8 mouse cellular contexts compared by ENCODE assay signal in genomic region chrX:166661043-166661718, GRCm38 (mm10).
DNase-seq lines count a peak whose midpoint lies in the region; ATAC-seq and TF ChIP-seq lines count a peak whose summit lies in the region.

No protein-coding gene starts in this region.

- 30% methylated on average over 16 of the region's 16 CpGs for WGBS in forebrain, embryonic 12.5 days
- WGBS in heart, embryonic 16.5 days = 13% methylated on average over 16 of the region's 16 CpGs
- WGBS in liver, embryonic 14.5 days (ENCODE audit: insufficient replicate concordance) = 11% methylated on average over 16 of the region's 16 CpGs
- WGBS in stomach, postnatal 0 days = 21% methylated on average over 16 of the region's 16 CpGs

- H3K4me3 ChIP-seq in forebrain, embryonic 12.5 days (replicated peaks) = peak overlapping the region; percentile 8; the same call in 1 of the 2 replicates
- peak overlapping the region; percentile 33 for H3K4me3 ChIP-seq in heart, embryonic 16.5 days (ENCODE audit: low read length)
- H3K4me3 ChIP-seq in liver, embryonic 14.5 days (ENCODE audit: insufficient read depth in 1 of 2, low read depth in 2 of 2, low read length in 2 of 2) = peak overlapping the region in 1 of 2 experiments; percentile 47; a peak in 2 of 4 replicates
- H3K4me3 ChIP-seq in stomach, postnatal 0 days (ENCODE audit: low read depth, low read length) = no peak overlapping the region

- H3K4me1 ChIP-seq in forebrain, embryonic 12.5 days = peaks cover 3% of the 10 kb centered on the region; the same call in 1 of the 2 replicates
- peaks cover 4% of the 10 kb centered on the region; the same call in 1 of the 2 replicates for H3K4me1 ChIP-seq in heart, embryonic 16.5 days (ENCODE audit: control insufficient read depth, insufficient read depth, low read length)
- 0 out of 4 replicates have a peak, but pooled peaks cover 0 to 2% of the 10 kb centered on the region in 2 experiments for H3K4me1 ChIP-seq in liver, embryonic 14.5 days (replicated peaks; ENCODE audit: control insufficient read depth in 2 of 2, insufficient read depth in 2 of 2, low read length in 1 of 2)
- no peaks in the 10 kb centered on the region for H3K4me1 ChIP-seq in stomach, postnatal 0 days (replicated peaks; ENCODE audit: control insufficient read depth, insufficient read depth)

- H3K4me2 ChIP-seq in forebrain, embryonic 12.5 days = peak overlapping the region; percentile 45
- H3K4me2 ChIP-seq in heart, embryonic 16.5 days (ENCODE audit: low read depth, low read length) = peak overlapping the region; percentile 56
- H3K4me2 ChIP-seq in liver, embryonic 14.5 days (ENCODE audit: low read depth) = peak overlapping the region; percentile 40
- peak overlapping the region; percentile 35 for H3K4me2 ChIP-seq in stomach, postnatal 0 days (replicated peaks; ENCODE audit: low read depth)

- TF ChIP-seq CTCF in liver, embryonic 14.5 days (IDR thresholded peaks at IDR 0.05; ENCODE audit: low read depth) = no peak
- TF ChIP-seq CTCF in stomach, postnatal 0 days (IDR thresholded peaks at IDR 0.05; ENCODE audit: low read depth) = peak; percentile 37

- peak; percentile 89 for ATAC-seq in forebrain, embryonic 12.5 days (ENCODE audit: low FRiP score)
- peak; percentile 74 for ATAC-seq in heart, embryonic 16.5 days (replicated peaks; ENCODE audit: extremely low read depth, insufficient read depth, low FRiP score)
- peak; percentile 21; the same call in 1 of the 2 replicates for ATAC-seq in liver, embryonic 14.5 days (ENCODE audit: insufficient read depth)
- peak; percentile 70 for ATAC-seq in stomach, postnatal 0 days (ENCODE audit: low FRiP score, low TSS enrichment)

- TF ChIP-seq EP300 in liver, embryonic 14.5 days (IDR thresholded peaks at IDR 0.05; ENCODE audit: low read depth) = no peak
- no peak for TF ChIP-seq EP300 in stomach, postnatal 0 days (optimal IDR thresholded peaks at IDR 0.05)

- H3K9ac ChIP-seq in forebrain, embryonic 12.5 days = no peak overlapping the region
- H3K9ac ChIP-seq in heart, embryonic 16.5 days (ENCODE audit: low read length) = peak overlapping the region; percentile 64
- no peak overlapping the region for H3K9ac ChIP-seq in liver, embryonic 14.5 days (replicated peaks)
- peak overlapping the region; percentile 41; the same call in 1 of the 2 replicates for H3K9ac ChIP-seq in stomach, postnatal 0 days (ENCODE audit: low read length)

- peak; percentile 81 for DNase-seq in 416B (ENCODE audit: low read depth)
- peak; percentile 7 to 64 for DNase-seq in adrenal gland, postnatal 36 days
- DNase-seq in kidney, postnatal 25 days = peak; percentile 62 to 80
- DNase-seq in liver, embryonic 14.5 days (ENCODE audit: low read depth in 3 of 3, low spot score in 3 of 3) = no peak
- DNase-seq in naive thymus-derived CD4-positive, alpha-beta T cell, adult 2 months (ENCODE audit: low read depth) = peak; percentile 83
- DNase-seq in stomach, postnatal 0 days (ENCODE audit: low spot score) = peak; percentile 17

- peak overlapping the region; percentile 82 for H3K27ac ChIP-seq in forebrain, embryonic 12.5 days
- H3K27ac ChIP-seq in heart, embryonic 16.5 days (ENCODE audit: low read length) = peak overlapping the region; percentile 78
- H3K27ac ChIP-seq in liver, embryonic 14.5 days = no peak overlapping the region
- peak overlapping the region; percentile 88 for H3K27ac ChIP-seq in stomach, postnatal 0 days (replicated peaks)

- no peaks in the 10 kb centered on the region for H3K36me3 ChIP-seq in forebrain, embryonic 12.5 days (replicated peaks)
- H3K36me3 ChIP-seq in heart, embryonic 16.5 days (ENCODE audit: control insufficient read depth, insufficient read depth) = no peaks in the 10 kb centered on the region
- no peaks in the 10 kb centered on the region for H3K36me3 ChIP-seq in liver, embryonic 14.5 days (replicated peaks; ENCODE audit: control insufficient read depth, insufficient read depth, low read depth)
- no peaks in the 10 kb centered on the region for H3K36me3 ChIP-seq in stomach, postnatal 0 days (ENCODE audit: control insufficient read depth, insufficient read depth, low read length)

- no peaks in the 10 kb centered on the region for H3K9me3 ChIP-seq in forebrain, embryonic 12.5 days
- H3K9me3 ChIP-seq in heart, embryonic 16.5 days (replicated peaks; ENCODE audit: control insufficient read depth, low read length) = no peaks in the 10 kb centered on the region
- H3K9me3 ChIP-seq in liver, embryonic 14.5 days (ENCODE audit: control insufficient read depth, low read length) = no peaks in the 10 kb centered on the region
- no peaks in the 10 kb centered on the region for H3K9me3 ChIP-seq in stomach, postnatal 0 days (ENCODE audit: control insufficient read depth, low read length)

- peaks cover 47% of the 10 kb centered on the region for H3K27me3 ChIP-seq in forebrain, embryonic 12.5 days
- no peaks in the 10 kb centered on the region for H3K27me3 ChIP-seq in heart, embryonic 16.5 days (ENCODE audit: control insufficient read depth, insufficient read depth, low read length)
- H3K27me3 ChIP-seq in liver, embryonic 14.5 days (ENCODE audit: control insufficient read depth, insufficient read depth, low read length) = no peaks in the 10 kb centered on the region
- no peaks in the 10 kb centered on the region for H3K27me3 ChIP-seq in stomach, postnatal 0 days (ENCODE audit: control insufficient read depth, insufficient read depth, low read length)

Comparison
In these comparisons a context has a peak if more than half of its experiments do, and no peak if none do; other contexts are left out.
1. DNase-seq: peak in 416B (single experiment), adrenal gland, postnatal 36 days (2 of 2), kidney, postnatal 25 days (2 of 2), naive thymus-derived CD4-positive, alpha-beta T cell, adult 2 months (single experiment) and stomach, postnatal 0 days (single experiment); none in liver, embryonic 14.5 days (0 of 3).
2. ATAC-seq: peak in every context shown above with its lines; median percentile 89 in forebrain, embryonic 12.5 days; 74 in heart, embryonic 16.5 days; 70 in stomach, postnatal 0 days; 21 in liver, embryonic 14.5 days.
3. H3K9ac ChIP-seq: peak in heart, embryonic 16.5 days (single experiment) and stomach, postnatal 0 days (single experiment); none in forebrain, embryonic 12.5 days (single experiment) and liver, embryonic 14.5 days (single experiment).
4. Peak in every context shown above with its lines, with median percentiles within 50 percentile points of each other: H3K4me2 ChIP-seq.